Mouse (Mus musculus) liver, embryonic 16.5 days (tissue): Measurements from ENCODE around the gene Gprin1. TPM values are rescaled to one million over a fixed set of nuclear protein-coding genes. Genes with fewer than 3 reads are reported as not detected.
"Not testable (repeated sequence)": the region's sequence is repeated elsewhere in the genome, so short reads cannot be mapped to it uniquely, and the experiment has no call there.

Source experiments
- ATAC-seq: fragments of 200-750 bp; cut with Nextera tagmentation; 2 replicates; pipeline ENCODE4 v1.8.0; 2017; ENCODE audit warnings: low read depth, mild to moderate bottlenecking, moderate number of reproducible peaks, moderate library complexity
- H3K27ac ChIP-seq: fragments of 300-500 bp; sonication (generic); 2 replicates; pipeline ENCODE4 v1.5.1; 2014; ENCODE audit warnings: mild to moderate bottlenecking, low read length
- H3K27me3 ChIP-seq: fragments of 300-500 bp; sonication (generic); 2 replicates; pipeline ENCODE4 v1.6.1; 2014; ENCODE audit warnings: low read depth, low read length, mixed read lengths; ENCODE audit not compliant: control insufficient read depth, insufficient read depth
- H3K36me3 ChIP-seq: fragments of 300-500 bp; sonication (generic); 2 replicates; pipeline ENCODE4 v1.6.1; 2014; ENCODE audit warnings: mild to moderate bottlenecking; ENCODE audit not compliant: control insufficient read depth, insufficient read depth
- H3K4me1 ChIP-seq: fragments of 300-500 bp; sonication (generic); 2 replicates; pipeline ENCODE4 v1.6.1; 2014; ENCODE audit warnings: low read depth, low read length, mixed read lengths; ENCODE audit not compliant: control insufficient read depth
- H3K4me2 ChIP-seq: fragments of 300-500 bp; sonication (generic); 2 replicates; pipeline ENCODE4 v1.6.1; 2014; ENCODE audit warnings: low read depth, low read length, mixed read lengths
- H3K4me3 ChIP-seq: fragments of 300-500 bp; sonication (generic); 2 replicates; pipeline ENCODE4 v1.5.1; 2014; ENCODE audit warnings: low read depth, mild to moderate bottlenecking, low read length
- H3K9ac ChIP-seq: fragments of 300-500 bp; sonication (generic); 2 replicates; pipeline ENCODE4 v1.6.1; 2014; ENCODE audit warnings: low read depth, low read length
- H3K9me3 ChIP-seq: fragments of 300-500 bp; sonication (generic); replicated peaks from 2 replicates; pipeline ENCODE4 v1.6.1; 2016; ENCODE audit warnings: low read length; ENCODE audit not compliant: control insufficient read depth
- WGBS: fragments of 180-500 bp; shearing (Covaris S2); extraction: QIAGEN DNeasy Blood & Tissue Kit; methylation state at CpG from one replicate; pipeline ENCODE4 v1.1.7; 2014; ENCODE audit not compliant: insufficient replicate concordance; 5-methylcytosine and 5-hydroxymethylcytosine counted together
- polyA plus RNA-seq: library from polyadenylated mRNA; unstranded; fragments of >200 nt; fragmentation: Nextera tagmentation; extraction: Ambion mirVana; gene quantifications from 2 replicates; pipeline ENCODE4 v1.2.1, GENCODE M21; 2015

Gprin1 gene
- polyA plus RNA-seq, 1 experiment from 2014 or later: not detected

DNA sequence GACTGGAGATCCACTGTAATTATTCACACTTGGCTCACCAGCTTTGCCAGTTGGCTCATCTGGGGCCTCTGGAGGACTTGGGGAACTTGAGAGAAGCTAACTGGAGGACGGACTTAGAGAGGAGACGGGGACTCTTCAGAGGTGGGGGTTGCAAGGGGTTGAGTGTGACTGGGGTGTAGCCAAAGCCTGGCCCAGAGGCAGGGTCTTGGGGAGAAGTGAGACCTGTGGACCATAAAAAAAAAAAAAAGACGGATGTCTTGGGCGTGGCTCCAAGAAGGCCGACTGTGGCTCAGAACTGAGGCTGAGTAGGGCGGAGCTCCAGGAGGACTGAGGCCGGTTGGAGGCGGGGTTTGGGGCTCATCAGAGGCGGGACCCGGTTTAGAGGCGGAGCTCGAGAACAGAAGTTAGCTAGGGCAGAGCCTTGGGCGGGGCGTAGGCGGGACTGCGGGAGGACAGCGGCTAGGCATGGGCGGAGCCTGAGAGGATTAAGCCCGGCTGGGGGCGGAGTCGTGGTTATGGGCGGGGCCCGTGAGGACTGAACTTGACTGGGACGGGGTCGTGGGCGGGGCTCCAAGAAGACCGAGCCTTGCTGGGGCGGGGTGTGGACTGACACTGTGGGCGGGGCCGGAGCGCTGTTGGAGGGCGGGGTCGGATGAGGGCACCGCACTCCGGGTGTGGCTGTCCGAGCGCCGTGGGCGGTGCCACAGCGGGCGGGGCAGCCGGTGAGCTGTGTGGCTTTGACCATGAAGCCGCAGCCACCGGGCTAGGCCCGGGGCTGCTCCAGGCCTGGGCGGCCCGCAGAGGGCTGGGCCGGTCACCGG lies 39.3 kb upstream of the Gprin1 start, which contains the start of gene Tspan17:
Gene Tspan17 (plus strand): TSS at position 638 of the 821 bp plus-strand sequence.
- Histone ChIP-seq H3K9ac (peak within 1 kb of the TSS; percentile 35; the same call in 1 of the 2 replicates), H3K27me3 (peaks cover 26% of the 10 kb centered on the region), H3K4me3 (peak within 1 kb of the TSS; percentile 60), H3K36me3 (no peaks in the 10 kb centered on the region), H3K9me3 (no peaks in the 10 kb centered on the region), H3K27ac (no peak within 1 kb of the TSS), H3K4me1 (peaks cover 10% of the 10 kb centered on the region; the same call in 1 of the 2 replicates), H3K4me2 (peak within 1 kb of the TSS; percentile 81)
- WGBS: 1% methylated on average over 49 of the region's 49 CpGs
- peak; percentile 83 for ATAC-seq

DNA sequence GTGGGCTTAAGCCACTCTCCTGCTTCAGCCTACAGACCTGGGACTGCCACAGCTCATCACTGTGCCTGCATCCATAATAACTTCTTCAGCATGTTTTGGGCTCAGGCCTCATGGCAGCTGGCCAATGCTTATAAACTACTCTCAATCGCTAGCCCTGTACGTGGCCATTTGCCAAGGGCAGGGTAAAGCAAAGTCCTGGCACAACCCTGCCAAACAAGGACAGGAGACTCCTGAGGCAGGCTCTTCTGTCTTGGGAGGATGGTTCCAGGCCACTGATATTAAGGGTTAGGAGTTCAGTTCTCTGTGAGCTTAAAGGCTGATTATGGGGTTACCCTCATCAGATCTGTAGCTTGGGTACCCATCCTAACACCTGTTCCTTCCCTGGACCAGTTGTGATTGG lies 37.9 kb upstream of the Gprin1 start:
- H3K9me3 ChIP-seq, H3K9ac ChIP-seq, H3K4me1 ChIP-seq, ATAC-seq, H3K36me3 ChIP-seq, H3K4me2 ChIP-seq, H3K4me3 ChIP-seq, H3K27ac ChIP-seq: not testable (repeated sequence)
- WGBS: 59% methylated on average over 2 of the region's 2 CpGs
- H3K27me3 ChIP-seq: peaks cover 26% of the 10 kb centered on the region

DNA sequence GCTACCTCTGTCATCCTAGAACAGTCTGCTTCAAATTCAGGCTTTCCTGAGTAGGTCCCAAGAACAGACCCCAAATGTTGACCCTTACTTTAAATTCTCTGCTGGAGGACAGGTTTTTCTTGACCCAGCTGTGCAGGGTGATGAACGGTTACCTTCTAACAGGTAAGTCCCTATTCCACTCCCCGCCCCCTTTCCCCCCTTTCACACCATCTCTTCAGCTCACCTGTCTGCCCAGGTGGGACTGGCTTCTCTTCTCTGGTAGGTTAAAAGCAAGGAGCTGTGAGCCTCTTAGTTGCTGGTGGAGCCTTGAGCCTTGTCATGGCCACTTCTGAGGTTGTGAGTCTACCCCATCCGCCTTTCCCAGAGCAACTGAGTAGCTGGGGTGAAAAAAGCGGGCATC lies 34.0 kb upstream of the Gprin1 start, which contains the start of gene Eif4e1b:
Gene Eif4e1b (plus strand): TSS at position 301 of the 400 bp plus-strand sequence.
- no peaks in the 10 kb centered on the region for H3K9me3 ChIP-seq
- H3K9ac ChIP-seq: no peak within 1 kb of the TSS
- no peak for ATAC-seq
- H3K4me3 ChIP-seq: no peak within 1 kb of the TSS
- no peaks in the 10 kb centered on the region for H3K36me3 ChIP-seq
- H3K27me3 ChIP-seq: no peaks in the 10 kb centered on the region
- WGBS: 61% methylated on average over 4 of the region's 4 CpGs
- no peak within 1 kb of the TSS for H3K4me2 ChIP-seq
- no peak within 1 kb of the TSS for H3K27ac ChIP-seq
- no peaks in the 10 kb centered on the region for H3K4me1 ChIP-seq

DNA sequence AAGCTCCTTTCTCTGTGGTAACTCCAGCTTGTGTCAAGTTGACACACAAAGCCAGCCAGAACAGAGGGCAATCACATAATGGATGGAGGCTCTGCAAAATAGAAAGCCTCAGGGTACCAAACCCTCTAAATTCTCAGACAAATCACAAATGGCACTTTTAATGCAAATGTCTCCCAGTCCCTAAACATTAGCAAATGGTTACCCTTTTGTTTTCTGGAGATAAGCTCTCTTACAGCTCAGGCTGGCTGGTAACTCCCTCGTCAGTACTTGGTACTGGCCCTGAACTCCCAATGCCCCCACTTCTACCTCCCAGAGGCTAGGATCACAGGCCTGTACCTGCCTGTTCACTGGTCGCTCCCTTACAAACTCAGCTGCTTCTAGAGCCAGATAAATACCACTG lies 33.6 kb upstream of the Gprin1 start:
- Histone ChIP-seq H3K27me3 (no peaks in the 10 kb centered on the region), H3K4me1 (no peaks in the 10 kb centered on the region), H3K36me3 (no peaks in the 10 kb centered on the region), H3K27ac (no peak overlapping the region), H3K4me2 (no peak overlapping the region), H3K4me3 (no peak overlapping the region), H3K9me3 (no peaks in the 10 kb centered on the region), H3K9ac (no peak overlapping the region)
- 37% methylated on average over 2 of the region's 2 CpGs for WGBS
- no peak for ATAC-seq

DNA sequence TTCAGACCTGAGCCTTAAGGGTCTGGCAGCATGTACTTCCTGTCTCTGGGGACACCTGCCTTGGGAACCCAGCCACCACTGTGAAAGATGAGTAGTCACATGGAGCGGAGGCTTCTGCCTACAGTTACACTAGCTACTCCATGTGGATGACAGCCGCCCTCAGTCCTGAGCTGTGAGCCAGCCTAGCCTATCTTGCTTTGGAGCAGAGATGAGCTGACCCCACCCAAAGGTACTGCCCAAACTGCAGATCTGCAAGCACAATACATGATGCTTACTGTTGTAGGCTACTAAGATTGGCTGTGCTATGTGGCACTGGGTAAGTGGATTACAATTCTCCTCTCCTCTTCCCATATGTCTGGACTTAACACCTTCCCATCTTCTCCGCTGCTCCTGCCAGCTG lies 31.4 kb upstream of the Gprin1 start:
- H3K9ac ChIP-seq: no peak overlapping the region
- H3K4me3 ChIP-seq: no peak overlapping the region
- no peak for ATAC-seq
- H3K4me1 ChIP-seq: no peaks in the 10 kb centered on the region
- H3K4me2 ChIP-seq: no peak overlapping the region
- no peaks in the 10 kb centered on the region for H3K27me3 ChIP-seq
- no peaks in the 10 kb centered on the region for H3K9me3 ChIP-seq
- H3K36me3 ChIP-seq: no peaks in the 10 kb centered on the region
- H3K27ac ChIP-seq: no peak overlapping the region
- WGBS: 58% methylated on average over 3 of the region's 3 CpGs

DNA sequence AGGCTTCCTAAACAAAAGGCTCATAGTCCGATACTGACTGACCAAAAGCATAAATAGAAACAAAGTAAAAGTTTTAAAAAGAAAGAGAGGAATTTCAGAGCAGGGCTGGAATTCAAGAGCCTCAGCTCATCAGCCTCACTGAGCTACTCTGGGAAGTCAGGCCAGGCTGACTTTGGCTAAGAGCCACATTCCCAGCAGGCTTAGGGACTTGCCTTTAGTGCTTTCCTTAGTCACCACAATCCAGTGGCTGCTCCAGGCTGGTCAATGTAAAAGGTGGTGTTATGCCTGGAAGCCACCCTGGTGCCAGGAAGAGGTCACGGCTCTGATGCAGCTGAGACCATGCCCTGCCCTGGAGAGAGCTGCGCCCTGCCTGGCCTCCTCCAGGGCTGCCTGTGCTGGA lies 30.9 kb upstream of the Gprin1 start:
- no peak for ATAC-seq
- Histone ChIP-seq H3K27ac (no peak overlapping the region), H3K27me3 (no peaks in the 10 kb centered on the region), H3K9me3 (no peaks in the 10 kb centered on the region), H3K4me3 (no peak overlapping the region), H3K36me3 (no peaks in the 10 kb centered on the region), H3K4me2 (no peak overlapping the region), H3K9ac (no peak overlapping the region), H3K4me1 (no peaks in the 10 kb centered on the region)
- 64% methylated on average over 3 of the region's 3 CpGs for WGBS

DNA sequence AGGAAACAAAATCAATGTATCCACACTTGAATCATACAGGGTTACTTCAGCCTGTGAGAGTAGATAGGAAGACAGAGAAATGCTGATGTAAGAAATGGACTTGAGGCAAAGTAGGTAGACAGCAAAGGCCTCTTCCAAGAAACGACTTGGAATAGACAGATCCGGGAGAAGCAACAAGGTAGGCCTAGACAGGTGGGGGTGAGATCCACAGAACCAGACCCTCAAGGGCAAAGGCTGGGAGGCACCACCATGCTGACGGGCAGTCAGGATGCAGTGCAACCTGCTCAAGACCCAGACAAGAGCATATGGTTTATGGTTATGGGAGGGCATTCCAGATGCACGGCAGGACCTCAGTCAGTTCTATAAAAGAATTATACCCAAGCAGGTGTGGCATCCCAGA lies 17.3 kb upstream of the Gprin1 start:
- Histone ChIP-seq H3K4me1 (no peaks in the 10 kb centered on the region; the same call in 1 of the 2 replicates), H3K36me3 (no peaks in the 10 kb centered on the region), H3K27me3 (peaks cover 42% of the 10 kb centered on the region), H3K4me2 (no peak overlapping the region), H3K27ac (no peak overlapping the region), H3K9me3 (no peaks in the 10 kb centered on the region), H3K9ac (no peak overlapping the region), H3K4me3 (no peak overlapping the region)
- WGBS: 67% methylated on average over 4 of the region's 4 CpGs
- no peak for ATAC-seq

DNA sequence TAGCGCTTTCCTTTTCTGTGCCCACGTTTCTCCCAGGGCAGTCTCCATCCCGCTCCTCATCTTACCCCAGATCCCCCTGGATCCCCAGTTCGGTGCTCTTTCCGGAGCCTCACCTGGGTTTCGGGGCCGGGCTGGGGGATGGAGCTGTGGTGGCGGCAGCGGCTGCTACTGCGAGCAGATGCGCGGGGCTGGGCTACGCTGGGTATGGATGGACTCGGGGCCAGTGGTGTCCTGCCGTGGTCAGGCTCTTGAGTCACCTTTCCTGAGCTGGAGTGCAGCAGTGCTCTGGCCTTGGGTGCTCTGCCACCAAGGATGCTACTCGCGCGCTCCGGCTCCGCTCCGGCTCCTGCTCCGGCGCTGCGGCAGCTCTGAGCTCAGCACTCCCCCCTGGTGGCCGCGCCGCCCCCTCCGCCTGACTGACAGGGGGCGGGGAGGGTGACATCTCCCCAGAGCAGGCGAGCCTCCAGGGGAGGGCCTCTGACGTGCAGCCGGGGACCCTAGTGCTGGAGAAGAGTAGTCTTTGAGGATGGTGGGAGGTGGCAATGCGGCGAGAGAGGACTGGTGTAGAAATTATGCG lies 16.6 kb upstream of the Gprin1 start, which contains the start of gene Sncb:
Gene Sncb (minus strand): TSS at position 404 of the 577 bp plus-strand sequence.
- no peak for ATAC-seq
- Histone ChIP-seq H3K36me3 (no peaks in the 10 kb centered on the region), H3K4me3 (peak within 1 kb of the TSS; percentile 16), H3K9ac (no peak within 1 kb of the TSS), H3K4me2 (peak within 1 kb of the TSS; percentile 17; the same call in 1 of the 2 replicates), H3K27ac (no peak within 1 kb of the TSS), H3K9me3 (no peaks in the 10 kb centered on the region), H3K4me1 (no peaks in the 10 kb centered on the region; the same call in 1 of the 2 replicates), H3K27me3 (peaks cover 42% of the 10 kb centered on the region)
- 5% methylated on average over 35 of the region's 35 CpGs for WGBS
